In the genomic region with DNA sequence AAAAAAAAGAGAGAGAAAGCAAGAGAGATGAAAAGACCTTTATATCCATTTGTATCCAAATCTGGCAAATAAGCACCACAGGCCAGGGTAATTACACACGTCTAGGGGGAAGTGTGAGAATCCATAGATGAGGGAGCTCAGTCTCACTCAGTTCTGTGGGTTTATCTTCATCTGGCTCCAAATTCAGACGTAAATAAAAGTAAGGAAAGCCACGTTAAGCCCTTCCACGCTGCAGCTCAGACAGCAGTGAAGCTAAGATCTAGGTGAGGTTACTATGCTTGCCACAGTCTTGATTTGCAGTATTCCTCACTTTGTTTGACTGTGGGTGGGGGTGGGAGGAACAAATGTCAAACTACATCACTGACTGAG, we compare ENCODE assay signal across 15 mouse cellular contexts.
DNase-seq lines count a peak whose midpoint lies in the region; ATAC-seq and TF ChIP-seq lines count a peak whose summit lies in the region.
"Had no signal": no experiment of that assay in that cellular context is flagged by ENCODE, and none has a peak within 500 bp of the region (broad histone marks: within the 10 kb centered on the region; RNA-seq: fewer than 3 reads in every experiment).

No protein-coding gene starts in this region.

- WGBS in embryonic facial prominence, embryonic 13.5 days, result 34% methylated on average over 4 of the region's 4 CpGs
- 13% methylated on average over 4 of the region's 4 CpGs for WGBS in forebrain, embryonic 14.5 days
- 24% methylated on average over 4 of the region's 4 CpGs for WGBS in hindbrain, embryonic 16.5 days
- WGBS in midbrain, postnatal 0 days, result 22% methylated on average over 4 of the region's 4 CpGs

- no peak for DNase-seq in forebrain, embryonic 14.5 days (ENCODE audit: low spot score)
- no peak for DNase-seq in midbrain, postnatal 0 days (ENCODE audit: low spot score)
- no peak for DNase-seq in spleen, adult 12 weeks (ENCODE audit: low spot score)
- DNase-seq in yolk sac, embryonic 10.5 days (ENCODE audit: low spot score), result no peak
- no peak for DNase-seq in frontal cortex, postnatal 14 days (ENCODE audit: low spot score in 2 of 2)
- DNase-seq: adrenal gland, postnatal 14 days; cerebellum, postnatal 25 days; heart, adult 11 months; kidney, adult 18-20 months; kidney, postnatal 25 days; lung, postnatal 36 days; spleen, adult 18-20 months had no signal

- peaks cover 14% of the 10 kb centered on the region; the same call in 1 of the 2 replicates for H3K4me1 ChIP-seq in embryonic facial prominence, embryonic 13.5 days
- peaks cover 7% of the 10 kb centered on the region for H3K4me1 ChIP-seq in forebrain, embryonic 14.5 days (ENCODE audit: control insufficient read depth, insufficient read depth, low read length)
- no peaks in the 10 kb centered on the region for H3K4me1 ChIP-seq in hindbrain, embryonic 16.5 days (ENCODE audit: control insufficient read depth, insufficient read depth, low read depth, low read length)
- no peaks in the 10 kb centered on the region for H3K4me1 ChIP-seq in midbrain, postnatal 0 days (ENCODE audit: insufficient read depth, low read length)
- H3K4me1 ChIP-seq: liver, embryonic 15.5 days had no signal

- H3K9me3 ChIP-seq in embryonic facial prominence, embryonic 13.5 days, result no peaks in the 10 kb centered on the region
- no peaks in the 10 kb centered on the region for H3K9me3 ChIP-seq in forebrain, embryonic 14.5 days (replicated peaks; ENCODE audit: control insufficient read depth, low read length)
- no peaks in the 10 kb centered on the region for H3K9me3 ChIP-seq in hindbrain, embryonic 16.5 days (ENCODE audit: control insufficient read depth, low read length)
- H3K9me3 ChIP-seq in midbrain, postnatal 0 days (ENCODE audit: low read length), result no peaks in the 10 kb centered on the region
- H3K9me3 ChIP-seq: liver, embryonic 15.5 days had no signal

- no peak overlapping the region for H3K27ac ChIP-seq in embryonic facial prominence, embryonic 13.5 days
- H3K27ac ChIP-seq in forebrain, embryonic 14.5 days (ENCODE audit: low read depth, low read length), result peak overlapping the region; percentile 83
- H3K27ac ChIP-seq in hindbrain, embryonic 16.5 days (ENCODE audit: low read depth, low read length), result no peak overlapping the region
- H3K27ac ChIP-seq in midbrain, postnatal 0 days (ENCODE audit: low read depth, low read length), result 0 out of 2 replicates have a peak overlapping the region, but pooled peaks have one; percentile 3
- H3K27ac ChIP-seq: liver, embryonic 15.5 days had no signal

- H3K27me3 ChIP-seq in embryonic facial prominence, embryonic 13.5 days, result no peaks in the 10 kb centered on the region
- no peaks in the 10 kb centered on the region for H3K27me3 ChIP-seq in forebrain, embryonic 14.5 days (replicated peaks; ENCODE audit: control insufficient read depth, insufficient read depth, low read length)
- H3K27me3 ChIP-seq in hindbrain, embryonic 16.5 days (replicated peaks; ENCODE audit: control insufficient read depth, insufficient read depth, low read length), result no peaks in the 10 kb centered on the region
- no peaks in the 10 kb centered on the region for H3K27me3 ChIP-seq in midbrain, postnatal 0 days (ENCODE audit: insufficient read depth, low read length)
- H3K27me3 ChIP-seq: liver, embryonic 15.5 days had no signal

- ATAC-seq in embryonic facial prominence, embryonic 13.5 days (ENCODE audit: insufficient number of reproducible peaks, insufficient read depth, low FRiP score, low TSS enrichment, low read depth), result 0 out of 2 replicates have a peak, but pooled peaks have one; percentile 48
- peak; percentile 60 for ATAC-seq in forebrain, embryonic 14.5 days
- ATAC-seq in hindbrain, embryonic 16.5 days, result peak; percentile 62
- no peak for ATAC-seq in midbrain, postnatal 0 days (ENCODE audit: low FRiP score)

- no peaks in the 10 kb centered on the region for H3K36me3 ChIP-seq in embryonic facial prominence, embryonic 13.5 days
- H3K36me3 ChIP-seq in forebrain, embryonic 14.5 days (ENCODE audit: control insufficient read depth, insufficient read depth, low read length), result no peaks in the 10 kb centered on the region
- no peaks in the 10 kb centered on the region for H3K36me3 ChIP-seq in hindbrain, embryonic 16.5 days (ENCODE audit: control insufficient read depth, insufficient read depth, low read length)
- no peaks in the 10 kb centered on the region for H3K36me3 ChIP-seq in midbrain, postnatal 0 days (ENCODE audit: insufficient read depth, low read length)
- H3K36me3 ChIP-seq: liver, embryonic 15.5 days had no signal

- H3K4me2 ChIP-seq in embryonic facial prominence, embryonic 13.5 days, result no peak overlapping the region
- no peak overlapping the region for H3K4me2 ChIP-seq in forebrain, embryonic 14.5 days (ENCODE audit: low read length)
- no peak overlapping the region for H3K4me2 ChIP-seq in hindbrain, embryonic 16.5 days (ENCODE audit: low read length)
- H3K4me2 ChIP-seq in midbrain, postnatal 0 days (ENCODE audit: low read depth, low read length, poor library complexity, severe bottlenecking), result no peak overlapping the region
- H3K4me2 ChIP-seq: liver, embryonic 15.5 days had no signal

- TF ChIP-seq CTCF in midbrain, postnatal 0 days (IDR thresholded peaks at IDR 0.05), result no peak

- no peak overlapping the region for H3K4me3 ChIP-seq in embryonic facial prominence, embryonic 13.5 days
- no peak overlapping the region for H3K4me3 ChIP-seq in forebrain, embryonic 14.5 days (ENCODE audit: low read depth, low read length)
- H3K4me3 ChIP-seq in hindbrain, embryonic 16.5 days (ENCODE audit: low read length), result no peak overlapping the region
- no peak overlapping the region for H3K4me3 ChIP-seq in midbrain, postnatal 0 days (ENCODE audit: low read depth, low read length)
- H3K4me3 ChIP-seq: liver, embryonic 15.5 days had no signal

- H3K9ac ChIP-seq in embryonic facial prominence, embryonic 13.5 days, result no peak overlapping the region
- H3K9ac ChIP-seq in forebrain, embryonic 14.5 days (ENCODE audit: low read length), result no peak overlapping the region
- H3K9ac ChIP-seq in hindbrain, embryonic 16.5 days (ENCODE audit: low read depth, low read length), result no peak overlapping the region
- no peak overlapping the region for H3K9ac ChIP-seq in midbrain, postnatal 0 days (replicated peaks; ENCODE audit: low read length, poor library complexity, severe bottlenecking)
- H3K9ac ChIP-seq: liver, embryonic 15.5 days had no signal

Comparison
In these comparisons a context has a peak if more than half of its experiments do, and no peak if none do; other contexts are left out.
1. H3K27ac ChIP-seq: peak in forebrain, embryonic 14.5 days (single experiment) and midbrain, postnatal 0 days (single experiment); none in embryonic facial prominence, embryonic 13.5 days (single experiment) and hindbrain, embryonic 16.5 days (single experiment).